Mouse (Mus musculus): ENCODE measurements around the gene Dnah7a. TPM values are rescaled to one million over a fixed set of nuclear protein-coding genes. Genes with fewer than 3 reads are reported as not detected.
"Not testable (repeated sequence)": the region's sequence is repeated elsewhere in the genome, so short reads cannot be mapped to it uniquely, and the experiment has no call there.

Dnah7a gene
- polyA plus RNA-seq, 1 experiment, result 1.4 TPM

DNA sequence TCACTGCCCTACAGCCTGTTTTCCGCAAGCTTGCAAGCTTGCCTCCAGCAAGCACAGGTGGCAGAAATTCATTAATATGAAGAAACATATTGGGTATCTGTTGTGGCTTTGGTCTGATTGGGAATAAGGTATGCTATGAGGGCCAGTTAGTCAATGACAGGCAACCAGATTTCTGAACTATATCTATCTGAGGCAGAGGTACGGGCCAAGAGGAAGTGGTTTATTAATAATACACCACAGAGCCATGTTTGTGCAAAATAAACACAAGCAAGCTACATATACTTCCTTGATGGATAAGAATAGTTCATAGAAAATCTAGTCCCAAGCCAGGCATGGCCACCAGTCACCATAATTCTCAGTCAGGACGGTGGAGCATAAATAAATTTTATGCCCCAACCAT is 328.9 kb downstream of the Dnah7a start:
- no peak for DNase-seq
- 51% methylated on average over 3 of the region's 3 CpGs for WGBS
- no peak overlapping the region for H3K4me3 ChIP-seq (replicated peaks; ENCODE audit: extremely low read depth, low read depth, low read length)
- H3K4me1 ChIP-seq (ENCODE audit: control insufficient read depth, insufficient read depth, low read length), result no peaks in the 10 kb centered on the region; the same call in 1 of the 2 replicates
- no peak for TF ChIP-seq CTCF (IDR thresholded peaks at IDR 0.05; ENCODE audit: insufficient read depth, low read length)
- TF ChIP-seq POLR2A (IDR thresholded peaks at IDR 0.05; ENCODE audit: borderline replicate concordance, extremely low read depth, low read depth, low read length), result no peak

DNA sequence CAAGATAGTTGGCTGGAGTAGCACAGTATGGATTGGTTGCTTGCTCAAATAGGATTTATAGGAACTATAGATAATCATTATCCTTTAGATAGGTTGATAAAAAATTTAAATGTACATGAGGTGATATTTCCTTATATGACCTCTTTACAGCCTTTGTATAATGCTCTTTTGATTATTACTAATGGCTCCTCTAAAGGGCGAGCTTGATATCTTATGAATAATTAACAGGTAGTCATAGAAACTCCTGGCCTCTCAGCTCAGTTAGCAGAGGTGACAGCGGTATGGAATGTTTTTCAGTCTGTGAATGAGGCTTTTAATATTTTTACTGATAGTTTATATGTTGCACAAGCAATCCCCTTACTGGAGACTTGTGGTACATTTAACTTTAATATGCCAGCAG is 330.6 kb downstream of the Dnah7a start:
- DNase-seq, result not testable (repeated sequence)
- 73% methylated on average over 2 of the region's 2 CpGs for WGBS

DNA sequence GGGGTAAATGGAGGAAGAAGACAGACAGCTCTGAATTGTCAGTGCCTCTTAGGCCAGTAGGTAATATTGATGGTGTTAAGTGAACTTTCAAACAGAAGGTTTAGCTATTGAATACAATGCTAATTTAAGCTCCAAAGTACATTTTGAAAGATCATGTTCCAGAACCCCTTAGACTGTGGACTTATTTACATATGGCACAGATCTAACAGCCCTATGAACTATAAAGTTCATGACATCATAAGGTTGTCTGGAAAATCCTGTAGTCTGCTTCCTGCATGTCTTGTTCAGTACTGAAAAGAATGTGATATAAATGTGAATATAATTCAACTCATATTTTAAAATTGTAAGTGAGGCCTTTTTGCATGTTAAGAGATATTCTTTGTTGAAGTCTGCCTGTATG is 347.6 kb downstream of the Dnah7a start:
- TF ChIP-seq CTCF (IDR thresholded peaks at IDR 0.05; ENCODE audit: insufficient read depth, low read length) (no peak), POLR2A (IDR thresholded peaks at IDR 0.05; ENCODE audit: borderline replicate concordance, extremely low read depth, low read depth, low read length) (no peak)
- Histone ChIP-seq H3K4me1 (ENCODE audit: control insufficient read depth, insufficient read depth, low read length) (no peaks in the 10 kb centered on the region), H3K4me3 (replicated peaks; ENCODE audit: extremely low read depth, low read depth, low read length) (no peak overlapping the region)
- no peak for DNase-seq

More for the DNA sequence above, 330.6 kb downstream of the Dnah7a start:
- not testable (repeated sequence) for H3K4me3 ChIP-seq (replicated peaks; ENCODE audit: extremely low read depth, low read depth, low read length); H3K4me1 ChIP-seq (ENCODE audit: control insufficient read depth, insufficient read depth, low read length)

DNA sequence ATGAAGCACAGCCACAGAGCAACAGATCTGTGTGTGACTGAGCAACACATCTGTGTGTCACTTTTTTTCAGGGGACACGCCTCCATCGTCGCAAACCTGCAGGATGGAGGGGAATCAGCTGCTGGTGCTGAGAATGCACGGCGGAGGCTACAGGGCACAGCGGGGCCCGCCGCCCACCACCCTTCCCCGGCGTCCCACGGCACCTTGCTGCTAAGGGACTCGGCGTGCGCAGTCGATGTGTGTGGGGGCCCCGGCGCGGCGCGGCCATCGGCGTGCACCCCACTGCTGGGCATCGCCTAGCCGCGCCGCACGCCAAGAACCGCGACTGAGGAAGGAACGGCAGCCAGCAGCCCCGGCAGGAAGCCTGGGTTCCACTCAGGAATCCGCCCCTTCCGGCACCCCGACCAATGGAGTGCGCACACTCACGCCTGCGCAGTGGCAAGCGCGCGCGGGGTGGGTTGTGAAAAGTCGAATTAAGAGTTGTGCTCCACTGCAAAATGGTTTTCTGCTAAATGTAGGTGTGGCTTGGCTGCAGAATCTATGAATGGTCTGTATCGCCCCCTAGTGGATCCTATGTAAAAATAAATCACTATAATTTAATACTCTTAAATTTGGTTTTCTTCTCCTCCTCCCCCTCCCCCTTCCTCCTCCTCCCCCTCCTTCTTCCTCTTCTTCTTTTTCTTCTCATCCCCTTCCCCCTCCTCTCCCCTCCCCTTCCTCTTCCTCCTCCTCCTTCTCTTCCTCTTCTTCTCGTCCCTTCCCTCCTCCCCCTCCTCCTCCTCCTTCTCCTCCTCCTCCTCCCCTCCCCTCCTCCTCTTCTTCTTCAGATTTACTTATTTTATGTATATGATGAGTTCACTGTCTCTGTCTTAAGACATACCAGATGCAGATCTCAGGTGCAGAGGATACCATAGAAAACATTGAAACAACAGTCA is 354.0 kb downstream of the Dnah7a start, which contains the start of the genes Asdurf, Gm28551 and Asnsd1:
Asdurf (minus strand) TSS at position 293 of the 935 bp plus-strand sequence.
Gm28551 (minus strand) TSS at position 341 of the 935 bp plus-strand sequence.
Asnsd1 (minus strand) TSS at position 426 of the 935 bp plus-strand sequence.
- no peak for TF ChIP-seq CTCF (IDR thresholded peaks at IDR 0.05; ENCODE audit: insufficient read depth, low read length)
- TF ChIP-seq POLR2A (IDR thresholded peaks at IDR 0.05; ENCODE audit: borderline replicate concordance, extremely low read depth, low read depth, low read length), result peak; percentile 80; the same call in 1 of the 2 replicates
- under 1% methylated on average over 44 of the region's 44 CpGs for WGBS

More for the DNA sequence above, 354.0 kb downstream of the Dnah7a start, which contains the start of the genes Asdurf, Gm28551 and Asnsd1:
- Histone ChIP-seq H3K4me1 (ENCODE audit: control insufficient read depth, insufficient read depth, low read length) (peaks cover 3% of the 10 kb centered on the region; the same call in 1 of the 2 replicates), H3K4me3 (replicated peaks; ENCODE audit: extremely low read depth, low read depth, low read length) (peak within 1 kb of the TSS; percentile 83)
- DNase-seq, result peak; percentile 98

Other genes with a start within 250 kb of the Dnah7a start
- gene Stk17b, start 78.4 kb upstream of the Dnah7a start, polyA plus RNA-seq (2012; rRNA removed), result 6.5 and 9.3 TPM in 2 replicates